In genomic region chr7:84285790-84286189, GRCm38 (mm10) we compare ENCODE assay signal across 18 mouse cellular contexts.
DNase-seq lines count a peak whose midpoint lies in the region; ATAC-seq and TF ChIP-seq lines count a peak whose summit lies in the region.
"Had no signal": no experiment of that assay in that cellular context is flagged by ENCODE, and none has a peak within 500 bp of the region (broad histone marks: within the 10 kb centered on the region; RNA-seq: fewer than 3 reads in every experiment).

No protein-coding gene starts in this region.

- no peak overlapping the region for H3K4me2 ChIP-seq in forebrain, postnatal 0 days (ENCODE audit: low read depth)
- no peak overlapping the region for H3K4me2 ChIP-seq in forebrain, embryonic 12.5 days
- H3K4me2 ChIP-seq: embryonic facial prominence, embryonic 12.5 days; heart, embryonic 12.5 days; hindbrain, embryonic 15.5 days had no signal

- intact Hi-C loops in left cerebral cortex, adult 2 months (cut with DNase I) = no loop called here

- 0 out of 2 replicates have a peak, but pooled peaks have one; percentile 11 for TF ChIP-seq CTCF in forebrain, postnatal 0 days (IDR thresholded peaks at IDR 0.05; ENCODE audit: low read depth)
- no peak for TF ChIP-seq CTCF in left cerebral cortex, adult 2 months (IDR thresholded peaks at IDR 0.05)
- TF ChIP-seq CTCF in layer of hippocampus, adult 2 months (conservative IDR thresholded peaks at IDR 0.05) = peak; percentile 33

- H3K27ac ChIP-seq in forebrain, postnatal 0 days (ENCODE audit: low read depth, low read length) = peak overlapping the region; percentile 15; the same call in 1 of the 2 replicates
- H3K27ac ChIP-seq in forebrain, embryonic 12.5 days = no peak overlapping the region
- H3K27ac ChIP-seq in left cerebral cortex, adult 2 months = peak overlapping the region; percentile 42; the same call in 1 of the 2 replicates
- H3K27ac ChIP-seq in layer of hippocampus, adult 2 months = peak overlapping the region; percentile 56; the same call in 1 of the 2 replicates
- H3K27ac ChIP-seq: embryonic facial prominence, embryonic 12.5 days; heart, adult 2 months; hindbrain, embryonic 15.5 days had no signal

- H3K4me3 ChIP-seq in forebrain, postnatal 0 days (ENCODE audit: low read depth, low read length) = no peak overlapping the region
- no peak overlapping the region for H3K4me3 ChIP-seq in forebrain, embryonic 12.5 days (replicated peaks)
- H3K4me3 ChIP-seq in left cerebral cortex, adult 2 months = no peak overlapping the region
- no peak overlapping the region for H3K4me3 ChIP-seq in layer of hippocampus, adult 2 months
- H3K4me3 ChIP-seq: embryonic facial prominence, embryonic 12.5 days; heart, adult 2 months; heart, embryonic 12.5 days; hindbrain, embryonic 15.5 days had no signal

- 0 out of 2 replicates have a peak, but pooled peaks cover 3% of the 10 kb centered on the region for H3K4me1 ChIP-seq in forebrain, postnatal 0 days (ENCODE audit: insufficient read depth)
- H3K4me1 ChIP-seq in forebrain, embryonic 12.5 days = no peaks in the 10 kb centered on the region
- H3K4me1 ChIP-seq: embryonic facial prominence, embryonic 12.5 days; heart, embryonic 12.5 days; hindbrain, embryonic 15.5 days had no signal

- no peak for DNase-seq in forebrain, postnatal 0 days
- DNase-seq in left cerebral cortex, adult 2 months (ENCODE audit: extremely low spot score in 1 of 2, low spot score in 2 of 2) = no peak
- DNase-seq in left cerebral cortex, adult 18-20 months (ENCODE audit: low spot score in 2 of 2) = no peak
- DNase-seq in layer of hippocampus, adult 2 months (ENCODE audit: low spot score in 2 of 2) = peak; percentile 36 to 77
- DNase-seq in right cerebral cortex, postnatal 10 days (ENCODE audit: low spot score in 2 of 2) = no peak
- DNase-seq: adrenal gland, adult 8-10 months; adrenal gland, postnatal 36 days; cerebellum, adult 11-12 months; cerebellum, adult 9-10 months; cerebellum, postnatal 25 days; gastrocnemius, postnatal 14 days; heart, adult 2 months had no signal

- peak; percentile 61 for ATAC-seq in forebrain, postnatal 0 days
- no peak for ATAC-seq in forebrain, embryonic 12.5 days (ENCODE audit: low FRiP score)
- no peak for ATAC-seq in monocyte, adult 5-6 weeks (replicated peaks; ENCODE audit: insufficient number of reproducible peaks, low FRiP score, low TSS enrichment, poor library complexity, severe bottlenecking)
- ATAC-seq: intestine, postnatal 0 days had no signal

- WGBS in forebrain, postnatal 0 days = 77% methylated on average over 7 of the region's 7 CpGs
- 92% methylated on average over 7 of the region's 7 CpGs for WGBS in forebrain, embryonic 12.5 days

- no peaks in the 10 kb centered on the region for H3K9me3 ChIP-seq in forebrain, postnatal 0 days (ENCODE audit: low read length)
- H3K9me3 ChIP-seq in forebrain, embryonic 12.5 days = no peaks in the 10 kb centered on the region
- H3K9me3 ChIP-seq: embryonic facial prominence, embryonic 12.5 days; heart, embryonic 12.5 days; hindbrain, embryonic 15.5 days had no signal

- no peaks in the 10 kb centered on the region for H3K27me3 ChIP-seq in forebrain, postnatal 0 days (ENCODE audit: insufficient read depth, low read length)
- no peaks in the 10 kb centered on the region for H3K27me3 ChIP-seq in forebrain, embryonic 12.5 days
- H3K27me3 ChIP-seq: embryonic facial prominence, embryonic 12.5 days; heart, embryonic 12.5 days; hindbrain, embryonic 15.5 days had no signal

- peaks cover 22% of the 10 kb centered on the region for H3K36me3 ChIP-seq in forebrain, postnatal 0 days (ENCODE audit: insufficient read depth)
- H3K36me3 ChIP-seq in forebrain, embryonic 12.5 days (replicated peaks) = peaks cover 52% of the 10 kb centered on the region
- H3K36me3 ChIP-seq: heart, embryonic 12.5 days had no signal

- no peak overlapping the region for H3K9ac ChIP-seq in forebrain, postnatal 0 days
- no peak overlapping the region for H3K9ac ChIP-seq in forebrain, embryonic 12.5 days
- H3K9ac ChIP-seq: embryonic facial prominence, embryonic 12.5 days; heart, embryonic 12.5 days; hindbrain, embryonic 15.5 days had no signal

Comparison
In these comparisons a context has a peak if more than half of its experiments do, and no peak if none do; other contexts are left out.
1. DNase-seq: peak in layer of hippocampus, adult 2 months (2 of 2); none in forebrain, postnatal 0 days (single experiment), left cerebral cortex, adult 2 months (0 of 2), left cerebral cortex, adult 18-20 months (0 of 2) and right cerebral cortex, postnatal 10 days (0 of 2).